Mouse (Mus musculus) left cerebral cortex, postnatal 25 days (tissue): ENCODE data around the gene Gabrb2. TPM values are rescaled to one million over a fixed set of nuclear protein-coding genes. Genes with fewer than 3 reads are reported as not detected.
A peak's percentile ranks its signal among the peaks of the same experiment; 100 is the strongest.

Experiments used
- DNase-seq, 2 experiments: peaks; one replicate each; pipeline ENCODE4 v3.0.0; 2022; ENCODE audit warnings: low spot score in 2 of 2, mixed read lengths in 1 of 2
- intact Hi-C: fragments of 180-260 bp; cut with DNase I; formaldehyde crosslinking; loops from one replicate; pipeline ENCODE4 v1.15.1; 2025
- total RNA-seq, 2 experiments: library from RNA; stranded (reverse); gene quantifications; 2 replicates each; pipeline ENCODE4 v1.2.3; 2021

Gene Gabrb2
- total RNA-seq: 100 to 1,000 TPM; 188 to 196 TPM

- DNase-seq: no peak
- intact Hi-C loops: no loop called here
Measured at GRCm38 (mm10) chr11:42418996-42419782, at the start of gene Gabrb2. Gabrb2 (plus strand) TSS chr11:42419757.

- no peak for DNase-seq
- intact Hi-C loops: no loop called here
Measured at GRCm38 (mm10) chr11:42378983-42379382, 40.6 kb upstream of the Gabrb2 start.

GRCm38 (mm10) chr11:42386486-42386885 lies 33.1 kb upstream of the Gabrb2 start:
- no peak for DNase-seq
- intact Hi-C loops: no loop called here

- DNase-seq: peak; percentile 51 to 90
- intact Hi-C loops: loop anchor here (1.0 kb wide), 1 partner anchor 208 kb away; the partner anchor contains the start of gene Gabra1
Measured at GRCm38 (mm10) chr11:42390682-42391290, 28.8 kb upstream of the Gabrb2 start.

GRCm38 (mm10) chr11:42393451-42393850 lies 26.1 kb upstream of the Gabrb2 start:
- intact Hi-C loops: no loop called here
- no peak for DNase-seq

- DNase-seq: peak; percentile 65 to 79
- intact Hi-C loops: loop anchor here (1.0 to 10.0 kb wide), 9 partner anchors 112 to 1633 kb away; partner anchors contain the start of gene Gabra1
Measured at GRCm38 (mm10) chr11:42419791-42420633, 455 bp downstream of the Gabrb2 start.

GRCm38 (mm10) chr11:42420634-42421470 lies 1.3 kb downstream of the Gabrb2 start:
- DNase-seq: peak; percentile 76 to 79
- intact Hi-C loops: loop anchor here (1.0 to 10.0 kb wide), 9 partner anchors 111 to 1634 kb away; partner anchors contain the start of gene Gabra1

GRCm38 (mm10) chr11:42423231-42423630 lies 3.7 kb downstream of the Gabrb2 start:
- intact Hi-C loops: loop anchor here (5.0 to 10.0 kb wide), 7 partner anchors 109 to 1636 kb away; no protein-coding TSS in a partner anchor
- peak; percentile 31 to 74 for DNase-seq

- intact Hi-C loops: no loop called here
Measured at GRCm38 (mm10) chr11:42431495-42431894, 11.9 kb downstream of the Gabrb2 start.

GRCm38 (mm10) chr11:42438978-42439377 lies 19.4 kb downstream of the Gabrb2 start:
- peak in 1 of 2 experiments; percentile 69 for DNase-seq
- intact Hi-C loops: no loop called here

More at GRCm38 (mm10) chr11:42431495-42431894, 11.9 kb downstream of the Gabrb2 start:
- DNase-seq: no peak

GRCm38 (mm10) chr11:42443641-42444040 lies 24.1 kb downstream of the Gabrb2 start:
- no peak for DNase-seq
- intact Hi-C loops: no loop called here

GRCm38 (mm10) chr11:42448929-42449328 lies 29.4 kb downstream of the Gabrb2 start:
- intact Hi-C loops: no loop called here
- DNase-seq: no peak

GRCm38 (mm10) chr11:42464136-42464535 lies 44.6 kb downstream of the Gabrb2 start:
- peak in 1 of 2 experiments; percentile 59 for DNase-seq
- intact Hi-C loops: no loop called here

- DNase-seq: peak in 1 of 2 experiments; percentile 58
- intact Hi-C loops: no loop called here
Measured at GRCm38 (mm10) chr11:42468381-42468780, 48.8 kb downstream of the Gabrb2 start.

GRCm38 (mm10) chr11:42474523-42474922 lies 55.0 kb downstream of the Gabrb2 start:
- no peak for DNase-seq
- intact Hi-C loops: no loop called here

GRCm38 (mm10) chr11:42487625-42488024 lies 68.1 kb downstream of the Gabrb2 start:
- no peak for DNase-seq
- intact Hi-C loops: no loop called here

GRCm38 (mm10) chr11:42501166-42501565 lies 81.6 kb downstream of the Gabrb2 start:
- no peak for DNase-seq
- intact Hi-C loops: no loop called here

GRCm38 (mm10) chr11:42505436-42505835 lies 85.9 kb downstream of the Gabrb2 start:
- intact Hi-C loops: no loop called here
- peak in 1 of 2 experiments; percentile 33 for DNase-seq

- intact Hi-C loops: no loop called here
- DNase-seq: no peak
Measured at GRCm38 (mm10) chr11:42505911-42506310, 86.4 kb downstream of the Gabrb2 start.
